Mouse (Mus musculus) heart, adult 2 months (tissue): ENCODE data around the gene Ubac2. TPM values are rescaled to one million over a fixed set of nuclear protein-coding genes. Genes with fewer than 3 reads are reported as not detected.

ENCODE experiments used
- DNase-seq, 2 experiments: peaks; one replicate each; pipeline ENCODE4 v3.0.0; 2021
- H3K27ac ChIP-seq: fragments of 200-600 bp; 2 replicates; pipeline ENCODE4 v1.8.1; 2022
- H3K27me3 ChIP-seq: fragments of 200-500 bp; 2 replicates; pipeline ENCODE4 v1.6.1; 2012; ENCODE audit warnings: mild to moderate bottlenecking, low read length, inconsistent platforms, mixed read lengths; ENCODE audit not compliant: control insufficient read depth, insufficient read depth
- H3K36me3 ChIP-seq: fragments of 200-500 bp; 2 replicates; pipeline ENCODE4 v1.6.1; 2012; ENCODE audit warnings: low read length, inconsistent platforms; ENCODE audit not compliant: control insufficient read depth, insufficient read depth
- H3K4me1 ChIP-seq: fragments of 200-500 bp; 2 replicates; pipeline ENCODE4 v1.6.1; 2011; ENCODE audit warnings: low read length; ENCODE audit not compliant: control insufficient read depth, insufficient read depth
- H3K4me3 ChIP-seq: fragments of 200-600 bp; 2 replicates; pipeline ENCODE4 v1.8.1; 2022
- H3K79me2 ChIP-seq: fragments of 200-500 bp; replicated peaks from 2 replicates; pipeline ENCODE4 v1.6.1; 2012; ENCODE audit warnings: mild to moderate bottlenecking, inconsistent platforms, low read length, moderate library complexity, mixed read lengths; ENCODE audit not compliant: control insufficient read depth, insufficient read depth
- H3K9ac ChIP-seq: fragments of 200-500 bp; 2 replicates; pipeline ENCODE4 v1.6.1; 2012; ENCODE audit warnings: low read depth, mild to moderate bottlenecking, control low read depth, inconsistent platforms, low read length, mixed read lengths
- CTCF ChIP-seq: fragments of 200-600 bp; IDR thresholded peaks from 2 replicates; pipeline ENCODE4 v1.8.1; 2022; ENCODE audit warnings: antibody characterized with exemption, mild to moderate bottlenecking, moderate library complexity
- EP300 ChIP-seq: fragments of 200-500 bp; IDR thresholded peaks from 2 replicates; pipeline ENCODE4 v1.6.1; 2011; ENCODE audit warnings: low read depth, low read length, control low read depth; ENCODE audit not compliant: insufficient read depth
- POLR2A ChIP-seq: fragments of 200-500 bp; IDR thresholded peaks from 2 replicates; pipeline ENCODE4 v1.6.1; 2011; ENCODE audit warnings: mild to moderate bottlenecking, low read depth, low read length, control low read depth; ENCODE audit not compliant: insufficient read depth
- WGBS: fragments of 180-500 bp; shearing (Covaris S2); methylation state at CpG from one replicate; pipeline ENCODE4 v1.1.7; 2018; 5-methylcytosine and 5-hydroxymethylcytosine counted together
- intact Hi-C: fragments of 180-260 bp; cut with DNase I; formaldehyde crosslinking; loops from one replicate; pipeline ENCODE4 v1.15.1; 2025
- polyA plus RNA-seq: library from polyadenylated mRNA; depleted of rRNA; stranded (reverse); fragments of >200 nt; gene quantifications from 2 replicates; pipeline ENCODE4 v1.2.3, GENCODE M21; 2012
- total RNA-seq, 2 experiments: library from RNA; stranded (reverse); gene quantifications; 2 replicates each; pipeline ENCODE4 v1.2.3; 2021

Gene Ubac2
- total and polyA plus RNA-seq, 3 experiments = 30.4 to 37.0 (median 31.9) TPM

GRCm38 (mm10) chr14:121903381-121903876 is 25.0 kb downstream of the Ubac2 start:
- TF ChIP-seq POLR2A (no peak), EP300 (no peak), CTCF (no peak)

DNA sequence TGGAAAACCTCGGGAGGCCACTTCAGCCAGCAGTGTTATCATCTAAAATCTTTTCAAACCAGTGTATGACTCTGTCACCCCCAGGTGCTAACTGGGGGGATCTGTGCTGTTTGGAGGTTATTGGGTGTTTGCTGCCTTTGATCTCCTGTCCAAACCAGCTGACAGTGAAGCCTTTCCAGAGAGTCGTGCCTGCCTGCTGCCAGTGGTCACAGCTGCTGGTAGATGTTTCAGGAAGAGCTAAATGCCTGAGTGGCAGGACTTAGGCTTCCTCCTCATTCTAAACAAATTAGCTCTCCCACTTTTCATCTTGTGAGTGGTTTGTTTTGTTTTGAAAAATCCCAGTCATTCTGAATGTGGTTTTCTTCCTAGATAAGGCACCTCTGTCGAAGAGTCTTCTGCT is 26.3 kb downstream of the Ubac2 start:
- TF ChIP-seq CTCF (no peak), POLR2A (no peak), EP300 (no peak)
- H3K36me3 ChIP-seq = no peaks in the 10 kb centered on the region
- H3K27me3 ChIP-seq = no peaks in the 10 kb centered on the region
- WGBS = 41% methylated on average over 3 of the region's 3 CpGs
- H3K79me2 ChIP-seq = no peaks in the 10 kb centered on the region
- no peak overlapping the region for H3K4me3 ChIP-seq
- no peak for DNase-seq
- intact Hi-C loops = no loop called here
- H3K27ac ChIP-seq = no peak overlapping the region
- H3K9ac ChIP-seq = no peak overlapping the region
- peaks cover 5% of the 10 kb centered on the region for H3K4me1 ChIP-seq

More at GRCm38 (mm10) chr14:121903381-121903876, 25.0 kb downstream of the Ubac2 start:
- Histone ChIP-seq H3K4me3 (no peak overlapping the region), H3K9ac (no peak overlapping the region), H3K27ac (no peak overlapping the region), H3K4me1 (peaks cover 5% of the 10 kb centered on the region), H3K27me3 (no peaks in the 10 kb centered on the region), H3K79me2 (no peaks in the 10 kb centered on the region), H3K36me3 (no peaks in the 10 kb centered on the region)
- DNase-seq = no peak
- intact Hi-C loops = no loop called here
- WGBS = 81% methylated on average over 7 of the region's 7 CpGs

DNA sequence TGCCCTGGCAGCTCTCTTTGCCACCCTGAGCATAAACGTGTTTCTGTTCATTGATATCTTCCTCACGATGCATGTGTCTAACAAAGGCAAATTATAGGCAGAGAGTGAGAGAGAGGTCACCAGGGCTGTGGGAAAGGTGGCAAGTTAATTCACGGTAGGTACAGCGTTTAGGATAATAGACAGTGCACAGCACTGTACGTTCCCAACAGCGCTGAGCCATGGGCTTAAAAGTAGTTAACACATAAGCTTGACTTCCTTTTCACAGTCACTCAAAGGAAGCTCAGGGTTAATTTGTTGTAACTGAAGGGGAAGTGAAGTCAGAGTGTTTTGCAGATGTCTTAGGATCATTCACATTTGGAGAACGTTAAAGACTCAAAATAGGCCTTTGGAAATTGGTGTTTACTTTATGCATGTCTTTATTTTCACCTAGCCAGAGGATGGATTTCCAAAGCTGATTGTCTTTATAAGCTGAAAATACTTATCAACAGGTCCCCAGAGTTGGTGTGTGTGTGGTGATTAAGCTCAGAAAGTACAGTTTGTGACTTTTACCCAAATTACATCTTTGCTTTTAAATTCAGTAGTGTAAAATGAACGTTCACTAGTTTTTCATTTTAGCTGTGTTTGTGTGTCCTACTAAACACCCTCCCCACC is 28.0 kb downstream of the Ubac2 start:
- Histone ChIP-seq H3K27ac (no peak overlapping the region; the same call in 1 of the 2 replicates), H3K4me1 (peaks cover 5% of the 10 kb centered on the region), H3K9ac (no peak overlapping the region), H3K79me2 (no peaks in the 10 kb centered on the region), H3K27me3 (no peaks in the 10 kb centered on the region), H3K4me3 (no peak overlapping the region), H3K36me3 (no peaks in the 10 kb centered on the region)
- no peak for DNase-seq
- TF ChIP-seq CTCF = no peak
- no peak for TF ChIP-seq EP300
- no peak for TF ChIP-seq POLR2A
- WGBS = 70% methylated on average over 8 of the region's 8 CpGs
- intact Hi-C loops = no loop called here

GRCm38 (mm10) chr14:121906992-121907681 is 28.7 kb downstream of the Ubac2 start:
- H3K4me3 ChIP-seq = no peak overlapping the region
- H3K9ac ChIP-seq = no peak overlapping the region
- no peak overlapping the region for H3K27ac ChIP-seq
- TF ChIP-seq EP300 (no peak), CTCF (no peak), POLR2A (no peak)
- H3K36me3 ChIP-seq = no peaks in the 10 kb centered on the region
- 86% methylated on average over 11 of the region's 11 CpGs for WGBS
- no peaks in the 10 kb centered on the region for H3K27me3 ChIP-seq
- no peaks in the 10 kb centered on the region for H3K79me2 ChIP-seq
- intact Hi-C loops = no loop called here
- peaks cover 5% of the 10 kb centered on the region for H3K4me1 ChIP-seq
- DNase-seq = no peak

- Histone ChIP-seq H3K4me1 (no peaks in the 10 kb centered on the region; the same call in 1 of the 2 replicates), H3K27me3 (no peaks in the 10 kb centered on the region), H3K27ac (no peak overlapping the region), H3K9ac (no peak overlapping the region), H3K79me2 (no peaks in the 10 kb centered on the region), H3K4me3 (no peak overlapping the region), H3K36me3 (no peaks in the 10 kb centered on the region)
- intact Hi-C loops = no loop called here
- DNase-seq = no peak
- TF ChIP-seq POLR2A = no peak
- TF ChIP-seq CTCF = no peak
- no peak for TF ChIP-seq EP300
- 92% methylated on average over 6 of the region's 6 CpGs for WGBS
Observed at GRCm38 (mm10) chr14:121909868-121910267, 31.4 kb downstream of the Ubac2 start.

- no peak overlapping the region for H3K9ac ChIP-seq
- H3K4me1 ChIP-seq = no peaks in the 10 kb centered on the region
- TF ChIP-seq POLR2A (no peak), EP300 (no peak), CTCF (no peak)
- WGBS = 87% methylated on average over 7 of the region's 7 CpGs
- no peak for DNase-seq
- no peak overlapping the region for H3K27ac ChIP-seq
- no peak overlapping the region for H3K4me3 ChIP-seq
- intact Hi-C loops = no loop called here
- no peaks in the 10 kb centered on the region for H3K79me2 ChIP-seq
- H3K36me3 ChIP-seq = no peaks in the 10 kb centered on the region
- no peaks in the 10 kb centered on the region for H3K27me3 ChIP-seq
Observed at GRCm38 (mm10) chr14:121912501-121912900, 34.1 kb downstream of the Ubac2 start.
